Mouse (Mus musculus): ENCODE results near the gene Rfc3. TPM values are rescaled to one million over a fixed set of nuclear protein-coding genes. Genes with fewer than 3 reads are reported as not detected.
"Not testable (repeated sequence)": the region's sequence is repeated elsewhere in the genome, so short reads cannot be mapped to it uniquely, and the experiment has no call there.

The Rfc3 gene
- polyA plus RNA-seq (2012; ENCODE audit: insufficient read depth, low replicate concordance), result 8.3 TPM in 1 of 2 replicates, not detected in the other

GRCm38 (mm10) chr5:151650700-151651410 is at the start of gene Rfc3:
TSS of gene Rfc3 (minus strand) at chr5:151651242.
- H3K36me3 ChIP-seq (replicated peaks; ENCODE audit: low read length), result peaks cover 33% of the 10 kb centered on the region
- no peaks in the 10 kb centered on the region for H3K9me3 ChIP-seq
- no peaks in the 10 kb centered on the region for H3K27me3 ChIP-seq (replicated peaks)
- TF ChIP-seq GATA1 (IDR thresholded peaks at IDR 0.05; ENCODE audit: borderline replicate concordance, low read length) (no peak), FLI1 (IDR thresholded peaks at IDR 0.05; ENCODE audit: low read length) (peak; percentile 98)
- H3K4me1 ChIP-seq, result peaks cover 12% of the 10 kb centered on the region
- H3K4me3 ChIP-seq (replicated peaks), result peak within 1 kb of the TSS; percentile 97

- H3K4me3 ChIP-seq (replicated peaks); H3K36me3 ChIP-seq (replicated peaks; ENCODE audit: low read length); H3K4me1 ChIP-seq; H3K27me3 ChIP-seq (replicated peaks): not testable (repeated sequence)
- peaks cover 11% of the 10 kb centered on the region; the same call in 1 of the 2 replicates for H3K9me3 ChIP-seq
Observed at GRCm38 (mm10) chr5:151693636-151694035, 42.6 kb upstream of the Rfc3 start.

- Histone ChIP-seq H3K27me3 (replicated peaks) (no peaks in the 10 kb centered on the region), H3K36me3 (replicated peaks; ENCODE audit: low read length) (no peaks in the 10 kb centered on the region), H3K4me1 (peaks cover 7% of the 10 kb centered on the region), H3K4me3 (replicated peaks) (peak overlapping the region; percentile 84), H3K9me3 (no peaks in the 10 kb centered on the region)
- TF ChIP-seq FLI1 (IDR thresholded peaks at IDR 0.05; ENCODE audit: low read length) (no peak), GATA1 (IDR thresholded peaks at IDR 0.05; ENCODE audit: borderline replicate concordance, low read length) (no peak)
Observed at GRCm38 (mm10) chr5:151686606-151687525, 35.8 kb upstream of the Rfc3 start.

GRCm38 (mm10) chr5:151662207-151662606 is 11.2 kb upstream of the Rfc3 start:
- Histone ChIP-seq H3K9me3 (no peaks in the 10 kb centered on the region), H3K4me1 (no peaks in the 10 kb centered on the region), H3K36me3 (replicated peaks; ENCODE audit: low read length) (no peaks in the 10 kb centered on the region), H3K4me3 (replicated peaks) (no peak overlapping the region), H3K27me3 (replicated peaks) (no peaks in the 10 kb centered on the region)
- no peak for TF ChIP-seq FLI1 (IDR thresholded peaks at IDR 0.05; ENCODE audit: low read length)
- TF ChIP-seq GATA1 (IDR thresholded peaks at IDR 0.05; ENCODE audit: borderline replicate concordance, low read length), result no peak

- peaks cover 28% of the 10 kb centered on the region for H3K36me3 ChIP-seq (replicated peaks; ENCODE audit: low read length)
- no peaks in the 10 kb centered on the region for H3K27me3 ChIP-seq (replicated peaks)
- TF ChIP-seq FLI1 (IDR thresholded peaks at IDR 0.05; ENCODE audit: low read length) (no peak), GATA1 (IDR thresholded peaks at IDR 0.05; ENCODE audit: borderline replicate concordance, low read length) (no peak)
- H3K4me3 ChIP-seq (replicated peaks), result peak overlapping the region; percentile 97
- peaks cover 12% of the 10 kb centered on the region for H3K4me1 ChIP-seq
- H3K9me3 ChIP-seq, result no peaks in the 10 kb centered on the region
Observed at GRCm38 (mm10) chr5:151651411-151651784, 356 bp upstream of the Rfc3 start.

- peaks cover 82% of the 10 kb centered on the region for H3K36me3 ChIP-seq (replicated peaks; ENCODE audit: low read length)
- no peaks in the 10 kb centered on the region for H3K9me3 ChIP-seq
- no peak overlapping the region for H3K4me3 ChIP-seq (replicated peaks)
- H3K4me1 ChIP-seq, result peaks cover 13% of the 10 kb centered on the region
- no peaks in the 10 kb centered on the region for H3K27me3 ChIP-seq (replicated peaks)
- TF ChIP-seq GATA1 (IDR thresholded peaks at IDR 0.05; ENCODE audit: borderline replicate concordance, low read length) (no peak), FLI1 (IDR thresholded peaks at IDR 0.05; ENCODE audit: low read length) (no peak)
Observed at GRCm38 (mm10) chr5:151644845-151645244, 6.2 kb downstream of the Rfc3 start.

- TF ChIP-seq FLI1 (IDR thresholded peaks at IDR 0.05; ENCODE audit: low read length) (no peak), GATA1 (IDR thresholded peaks at IDR 0.05; ENCODE audit: borderline replicate concordance, low read length) (no peak)
- H3K4me3 ChIP-seq (replicated peaks), result no peak overlapping the region
- H3K27me3 ChIP-seq (replicated peaks), result no peaks in the 10 kb centered on the region
- no peaks in the 10 kb centered on the region for H3K9me3 ChIP-seq
- peaks cover 68% of the 10 kb centered on the region for H3K36me3 ChIP-seq (replicated peaks; ENCODE audit: low read length)
- H3K4me1 ChIP-seq, result peaks cover 6% of the 10 kb centered on the region; the same call in 1 of the 2 replicates
Observed at GRCm38 (mm10) chr5:151642867-151643266, 8.2 kb downstream of the Rfc3 start.

- H3K36me3 ChIP-seq (replicated peaks; ENCODE audit: low read length), result peaks cover 60% of the 10 kb centered on the region
- TF ChIP-seq FLI1 (IDR thresholded peaks at IDR 0.05; ENCODE audit: low read length), result no peak
- no peak for TF ChIP-seq GATA1 (IDR thresholded peaks at IDR 0.05; ENCODE audit: borderline replicate concordance, low read length)
- H3K27me3 ChIP-seq (replicated peaks), result no peaks in the 10 kb centered on the region
- no peaks in the 10 kb centered on the region for H3K9me3 ChIP-seq
- H3K4me3 ChIP-seq (replicated peaks), result no peak overlapping the region
- peaks cover 6% of the 10 kb centered on the region; the same call in 1 of the 2 replicates for H3K4me1 ChIP-seq
Observed at GRCm38 (mm10) chr5:151642102-151642501, 8.9 kb downstream of the Rfc3 start.

GRCm38 (mm10) chr5:151605921-151606320 is 45.1 kb downstream of the Rfc3 start, which contains the start of gene Vmn2r18:
TSS of gene Vmn2r18 (minus strand) at chr5:151606021.
- Histone ChIP-seq H3K4me1 (no peaks in the 10 kb centered on the region), H3K9me3 (no peaks in the 10 kb centered on the region), H3K4me3 (replicated peaks) (no peak within 1 kb of the TSS), H3K36me3 (replicated peaks; ENCODE audit: low read length) (no peaks in the 10 kb centered on the region), H3K27me3 (replicated peaks) (no peaks in the 10 kb centered on the region)
- TF ChIP-seq GATA1 (IDR thresholded peaks at IDR 0.05; ENCODE audit: borderline replicate concordance, low read length) (no peak), FLI1 (IDR thresholded peaks at IDR 0.05; ENCODE audit: low read length) (no peak)

- Histone ChIP-seq H3K9me3 (no peaks in the 10 kb centered on the region), H3K4me3 (replicated peaks) (no peak overlapping the region), H3K4me1 (no peaks in the 10 kb centered on the region), H3K36me3 (replicated peaks; ENCODE audit: low read length) (no peaks in the 10 kb centered on the region), H3K27me3 (replicated peaks) (no peaks in the 10 kb centered on the region)
- TF ChIP-seq FLI1 (IDR thresholded peaks at IDR 0.05; ENCODE audit: low read length), result no peak
- TF ChIP-seq GATA1 (IDR thresholded peaks at IDR 0.05; ENCODE audit: borderline replicate concordance, low read length), result no peak
Observed at GRCm38 (mm10) chr5:151601696-151602095, 49.3 kb downstream of the Rfc3 start.

Other genes starting within 250 kb of the Rfc3 start
- not detected in 2 replicates for gene Gm42906, start 223.1 kb downstream of the Rfc3 start, polyA plus RNA-seq (2012; ENCODE audit: insufficient read depth, low replicate concordance)
- not detected in 2 replicates for gene Vmn2r18, start 45.2 kb downstream of the Rfc3 start, polyA plus RNA-seq (2012; ENCODE audit: insufficient read depth, low replicate concordance)

Measured in megakaryocyte, embryonic 14.5 days (primary cell).